Mouse (Mus musculus) kidney, postnatal 25 days (tissue): ENCODE data around the gene Tsc22d1.

ENCODE experiments used
- DNase-seq, 2 experiments: peaks; one replicate each; pipeline ENCODE4 v3.0.0; 2021; ENCODE audit warnings: mixed read lengths in 2 of 2

The Tsc22d1 gene

DNA sequence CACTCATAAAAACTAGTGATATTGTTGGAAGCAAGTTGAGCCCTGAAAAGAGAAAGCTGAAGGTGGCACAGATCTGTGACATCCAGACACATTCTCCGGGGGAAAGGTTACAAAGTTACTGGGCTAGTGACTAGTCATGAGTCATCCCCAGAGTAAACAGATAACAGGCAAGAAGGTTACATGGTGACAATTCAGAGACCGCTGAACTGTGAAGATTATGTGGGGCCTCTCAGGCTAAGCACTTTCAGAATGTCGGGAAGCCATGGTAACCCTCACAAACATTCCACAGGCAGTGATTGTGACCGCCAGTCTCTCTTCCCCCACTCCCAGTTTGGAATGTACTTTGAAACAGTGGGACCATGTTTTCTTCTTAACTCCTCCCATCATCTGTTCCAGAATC lies 105.8 kb downstream of the Tsc22d1 start:
- DNase-seq = no peak

DNA sequence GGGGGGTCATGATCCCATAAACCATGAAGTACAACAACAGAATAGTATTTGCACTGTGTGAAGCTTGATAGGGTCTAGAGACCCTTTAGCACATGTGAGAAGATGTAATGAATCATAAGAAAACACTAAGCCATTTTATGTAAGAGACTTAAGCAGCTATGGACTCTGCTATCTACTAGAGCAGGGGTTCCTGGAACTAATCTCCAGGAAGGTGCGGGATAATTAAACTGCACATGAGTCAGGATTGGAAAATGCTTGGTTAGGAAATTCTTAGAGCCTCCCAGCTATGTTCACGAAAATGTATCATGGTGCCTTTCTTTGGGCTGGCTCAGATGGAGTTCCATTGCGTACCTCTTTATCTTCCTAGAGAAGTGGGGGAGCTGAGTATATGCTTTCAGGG lies 106.5 kb downstream of the Tsc22d1 start:
- DNase-seq = no peak

DNA sequence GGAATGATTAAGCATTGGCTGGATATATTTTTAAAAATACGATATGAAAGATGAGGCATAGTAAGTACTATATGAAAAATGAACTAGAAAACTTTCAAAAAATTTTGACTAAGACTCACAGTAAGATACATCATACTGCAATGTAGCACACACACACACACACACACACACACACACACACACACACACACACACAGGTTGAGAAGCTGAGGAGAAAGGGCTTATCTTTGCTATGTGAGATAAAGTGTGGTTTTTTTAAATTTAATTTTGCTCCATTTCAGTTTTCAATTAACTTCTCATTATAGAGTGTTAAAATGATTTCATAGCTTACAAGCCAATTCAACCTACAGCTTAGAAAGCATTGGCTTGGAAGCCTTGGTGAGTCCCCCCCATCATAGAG lies 108.6 kb downstream of the Tsc22d1 start:
- DNase-seq = no peak

DNA sequence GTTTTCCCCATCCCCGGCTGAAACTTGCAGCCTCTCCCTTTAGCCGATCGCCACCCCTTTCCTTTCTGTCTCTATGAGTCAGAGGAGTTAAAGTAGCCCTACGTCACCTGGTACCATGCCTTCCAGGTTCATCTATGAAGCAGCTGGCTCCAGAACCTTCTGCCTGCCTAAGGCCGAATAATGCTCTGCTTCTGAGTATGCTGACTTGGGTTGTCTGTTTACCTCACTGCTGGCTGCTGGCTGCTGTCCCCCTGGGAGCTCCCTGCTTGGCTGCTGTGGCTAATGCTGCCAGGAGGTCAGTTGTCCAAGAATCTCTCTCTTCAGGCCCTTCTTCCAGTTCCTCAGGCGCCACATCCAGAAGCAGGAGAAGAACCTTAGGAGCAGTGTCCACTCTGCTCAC lies 111.7 kb downstream of the Tsc22d1 start:
- DNase-seq = no peak

DNA sequence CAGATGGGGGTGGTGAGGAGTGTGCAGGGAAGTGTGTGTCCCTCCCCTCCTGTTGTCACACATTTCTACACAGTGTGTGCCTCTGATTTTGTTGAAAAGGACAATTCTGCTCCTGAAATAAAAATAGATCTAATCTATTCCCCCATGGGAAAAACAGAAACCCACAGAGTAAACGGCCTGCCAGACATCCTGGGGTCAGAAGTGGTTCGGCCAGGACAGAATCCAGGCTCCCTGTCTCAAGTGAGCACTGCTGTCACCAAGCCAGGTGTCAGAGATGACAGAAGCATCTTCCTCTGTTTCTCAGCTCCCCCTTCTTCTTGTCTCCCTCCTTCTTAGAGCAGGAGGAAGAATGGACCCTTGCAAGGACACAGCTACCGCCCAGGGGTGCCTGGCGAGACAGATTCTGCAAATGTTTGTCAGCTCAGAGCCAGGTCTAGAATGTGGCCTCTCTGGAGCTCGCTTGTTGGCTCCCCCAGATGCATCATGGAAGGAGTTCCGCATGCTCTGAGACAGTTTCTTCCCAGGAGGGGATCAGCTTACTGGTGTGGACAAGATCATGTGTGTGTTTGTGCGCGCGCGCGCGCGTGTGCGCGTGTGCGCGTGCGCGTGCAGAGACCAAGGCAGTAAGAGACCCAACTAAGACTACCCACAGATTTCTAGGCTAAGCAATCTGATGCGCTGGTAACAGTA lies 112.4 kb downstream of the Tsc22d1 start:
- DNase-seq = no peak

DNA sequence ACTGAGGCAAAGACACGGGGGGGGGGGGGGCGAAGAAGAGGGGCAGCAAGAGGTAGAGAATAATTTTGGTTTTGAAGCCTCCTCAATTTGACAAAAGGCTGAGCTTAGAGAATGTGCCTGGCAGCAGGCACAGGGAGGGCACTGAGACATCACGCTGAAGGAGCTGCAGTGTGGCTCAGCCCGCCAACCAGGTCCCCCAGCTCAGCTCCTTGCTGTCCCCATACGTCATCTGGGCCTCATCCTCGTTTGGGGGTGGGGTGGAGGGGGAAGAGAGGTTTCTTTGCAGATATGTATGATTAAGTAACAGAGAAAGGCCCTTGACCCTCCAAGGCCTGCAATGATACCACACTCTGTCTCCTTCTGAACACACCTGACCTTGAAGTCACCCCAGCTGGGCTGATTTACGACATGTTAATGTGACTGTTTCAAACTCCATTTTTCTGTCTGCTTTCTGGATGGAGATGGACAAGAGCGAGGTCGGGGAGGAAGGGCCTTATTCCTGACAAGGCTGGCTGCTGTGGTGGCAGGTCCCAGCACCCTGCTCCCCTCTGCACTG lies 113.1 kb downstream of the Tsc22d1 start:
- no peak for DNase-seq

DNA sequence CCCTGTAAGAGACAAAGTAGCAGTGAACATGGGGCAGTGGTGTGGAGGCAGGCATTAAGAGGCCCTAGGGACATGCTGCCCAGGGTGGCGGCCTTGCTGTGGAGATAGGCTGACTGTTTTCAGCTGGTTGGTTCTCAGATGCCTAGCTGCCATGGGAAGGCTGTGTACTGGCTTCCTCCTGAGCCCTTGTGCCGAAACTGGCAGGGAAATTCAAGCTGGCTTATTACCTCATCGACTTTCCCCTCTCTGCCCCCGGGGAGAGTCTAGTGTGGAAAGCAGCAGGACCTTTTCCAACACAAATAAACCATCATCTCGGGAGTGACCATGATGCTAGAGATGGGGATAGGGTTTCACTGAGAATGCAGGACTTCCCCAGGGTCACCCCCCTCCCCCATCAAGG lies 113.9 kb downstream of the Tsc22d1 start:
- DNase-seq = peak in 1 of 2 experiments; percentile 51

DNA sequence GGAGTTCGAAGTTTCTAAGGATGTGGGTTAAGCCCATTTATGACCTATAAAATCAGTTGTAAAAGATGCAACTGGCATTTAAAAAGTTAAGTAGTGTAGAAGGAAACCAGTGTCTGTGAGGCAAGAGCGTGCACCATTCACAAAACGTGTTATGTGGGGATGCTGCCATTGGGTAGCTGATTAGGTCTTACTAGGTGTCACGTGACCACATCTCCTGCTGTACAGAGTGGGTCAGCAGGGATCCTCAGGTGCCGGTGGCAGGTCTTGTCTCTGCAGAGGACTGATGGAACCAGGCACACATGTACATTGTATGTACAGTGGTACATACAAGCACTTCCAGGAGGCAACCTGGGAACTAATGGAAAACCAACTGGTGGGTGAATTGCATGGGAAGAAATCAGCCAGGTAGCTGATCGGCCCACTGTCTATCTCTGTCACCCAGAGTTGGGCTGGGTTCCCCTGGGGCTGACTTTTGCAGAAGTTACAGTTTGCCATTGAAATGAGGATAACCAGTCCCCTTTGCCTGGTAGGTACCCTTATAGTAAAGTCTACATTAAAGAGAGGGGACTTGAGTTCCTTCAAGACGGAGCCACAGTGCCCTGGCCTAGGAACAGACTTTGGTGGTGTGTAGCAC lies 116.4 kb downstream of the Tsc22d1 start:
- no peak for DNase-seq

DNA sequence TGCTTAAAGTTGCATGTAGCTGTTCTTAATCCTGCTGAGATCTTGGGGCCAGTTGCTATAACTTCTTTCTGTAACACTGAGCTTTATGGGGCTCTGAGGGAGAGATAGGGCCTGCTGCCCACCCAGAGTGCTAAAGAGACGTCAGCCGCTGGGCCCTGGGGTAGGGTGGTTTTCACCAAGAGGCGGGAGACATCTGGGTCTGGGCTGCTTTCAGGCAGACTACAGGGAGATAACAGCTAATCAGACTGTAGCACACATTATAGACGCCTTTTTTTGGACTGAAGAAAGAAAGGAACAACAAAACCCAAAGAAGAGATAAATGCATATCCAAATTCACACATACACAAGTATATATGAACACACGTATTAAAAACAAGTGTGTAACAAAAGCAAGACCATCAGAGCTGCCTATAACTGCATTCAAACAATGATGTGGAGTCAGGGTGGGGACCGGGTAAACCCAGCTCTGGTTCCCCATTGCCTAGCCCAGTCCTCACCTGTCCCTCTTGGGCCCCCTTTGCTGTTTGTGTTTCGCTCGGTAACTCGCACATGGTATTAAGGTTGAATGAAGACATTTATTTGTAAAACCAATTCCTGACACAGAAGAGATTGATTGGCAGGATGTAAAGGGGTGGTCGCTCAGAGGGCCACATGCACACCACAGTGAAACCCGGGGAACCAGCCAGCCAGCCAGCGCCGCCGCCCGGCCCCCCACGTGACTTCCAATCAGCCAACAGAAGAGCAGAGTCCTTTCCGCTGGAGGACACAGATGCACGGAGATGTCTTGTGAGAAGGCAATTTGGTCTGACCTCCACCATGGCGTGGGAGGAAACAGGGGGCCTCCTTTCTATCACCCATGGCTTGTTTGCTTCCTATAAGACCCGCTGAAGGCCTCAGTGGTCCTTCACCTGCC lies 117.8 kb downstream of the Tsc22d1 start:
- peak; percentile 72 to 81 for DNase-seq

DNA sequence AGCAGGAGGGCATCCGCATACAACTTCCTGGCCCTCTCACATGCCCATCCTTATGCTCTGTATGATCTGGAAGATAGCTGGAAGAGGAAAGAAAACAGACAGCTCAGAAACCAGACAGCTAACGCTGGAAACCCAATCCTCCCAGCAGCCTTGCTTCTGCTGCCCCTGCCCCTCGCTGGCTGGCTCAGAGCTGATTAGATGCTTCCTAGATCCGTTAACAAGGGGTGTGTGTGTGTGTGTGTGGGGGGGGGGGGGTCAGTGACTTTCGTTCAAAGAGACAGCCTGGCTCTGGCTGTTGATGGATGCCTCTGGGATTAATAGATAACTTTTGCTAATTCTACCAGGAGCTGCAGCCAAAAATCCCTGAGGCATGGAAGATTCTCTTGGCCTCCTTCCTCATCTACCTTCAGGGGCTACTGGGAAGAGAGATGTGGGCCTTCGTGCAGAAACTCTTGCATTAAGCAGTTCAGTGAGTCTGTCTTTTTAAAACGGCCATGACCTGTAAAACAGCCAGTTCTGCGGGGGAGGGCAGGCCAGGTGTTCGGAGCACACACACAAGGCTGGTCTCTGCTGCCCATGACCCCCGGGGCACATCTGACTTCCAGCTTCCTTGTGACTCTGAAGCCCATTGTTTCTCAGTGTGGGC lies 118.5 kb downstream of the Tsc22d1 start:
- peak; percentile 62 to 85 for DNase-seq

DNA sequence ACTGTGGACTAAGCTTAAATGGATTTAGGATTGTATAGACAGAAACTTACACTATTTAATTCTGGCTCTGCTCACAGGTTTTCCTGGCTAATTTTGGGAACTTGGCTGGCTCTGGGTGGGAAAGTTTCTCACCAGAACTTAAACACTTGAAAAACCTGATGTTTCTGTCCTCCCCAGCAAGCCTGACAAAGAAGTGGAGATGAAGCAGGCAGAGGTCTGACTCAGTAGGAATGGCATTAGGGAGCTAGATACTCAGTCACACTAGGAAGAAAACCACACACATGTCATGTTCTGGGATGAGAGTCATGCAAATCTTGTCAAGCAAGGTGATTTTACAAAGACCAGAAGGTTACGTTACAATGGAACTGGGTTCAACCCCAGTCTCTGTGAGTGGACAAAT lies 120.3 kb downstream of the Tsc22d1 start:
- DNase-seq = no peak

DNA sequence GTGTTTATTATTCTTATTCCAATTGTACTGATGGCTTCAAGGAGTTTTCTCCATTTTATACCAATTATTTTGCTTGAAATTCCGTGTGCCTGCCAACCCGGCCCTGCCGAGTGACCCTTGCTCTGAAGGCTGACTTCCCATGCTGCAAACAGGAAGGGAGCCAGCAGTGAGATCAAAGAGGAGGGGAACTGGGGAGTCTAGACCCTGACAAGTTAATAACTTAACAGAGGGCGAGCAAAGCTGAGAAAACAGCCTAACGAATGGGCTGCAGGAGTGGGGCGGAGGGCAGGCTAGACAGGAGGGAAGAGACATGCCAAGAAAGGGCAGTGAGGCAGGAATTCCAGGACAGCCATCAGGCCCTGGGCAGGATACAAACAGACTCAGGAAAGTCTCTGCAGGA lies 122.2 kb downstream of the Tsc22d1 start:
- DNase-seq = peak; percentile 84 to 93

DNA sequence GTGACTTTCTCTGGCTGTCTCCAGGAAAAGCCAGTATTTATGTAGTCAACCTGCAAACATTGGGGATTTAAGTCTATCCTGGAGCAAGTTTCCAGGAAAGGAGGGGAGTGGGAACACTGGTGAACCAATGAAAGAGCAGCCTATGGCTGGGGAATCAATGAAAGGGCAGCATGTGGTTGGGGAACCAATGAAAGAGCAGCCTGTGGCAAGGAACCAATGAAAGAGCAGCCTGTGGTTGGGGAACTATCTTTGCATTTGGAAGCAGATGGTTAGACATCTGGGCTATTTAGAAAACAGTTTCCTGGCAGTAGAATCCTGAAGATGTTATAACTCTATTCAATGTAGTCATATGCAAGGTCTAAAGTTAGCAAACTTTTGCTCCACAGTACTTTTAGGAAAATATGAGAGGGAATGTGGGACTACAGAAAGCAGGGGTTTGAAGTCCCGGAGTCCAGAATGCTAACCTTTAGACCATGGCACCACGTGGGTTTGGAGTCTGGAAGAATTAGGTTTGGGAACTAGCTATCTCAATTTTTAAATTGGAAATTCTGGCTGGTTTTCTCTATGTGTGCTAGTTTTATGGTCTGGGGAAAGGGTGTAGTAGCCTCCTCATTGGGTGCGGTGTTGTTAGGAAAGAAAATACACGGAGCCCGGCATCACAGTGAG lies 125.4 kb downstream of the Tsc22d1 start:
- DNase-seq = no peak

DNA sequence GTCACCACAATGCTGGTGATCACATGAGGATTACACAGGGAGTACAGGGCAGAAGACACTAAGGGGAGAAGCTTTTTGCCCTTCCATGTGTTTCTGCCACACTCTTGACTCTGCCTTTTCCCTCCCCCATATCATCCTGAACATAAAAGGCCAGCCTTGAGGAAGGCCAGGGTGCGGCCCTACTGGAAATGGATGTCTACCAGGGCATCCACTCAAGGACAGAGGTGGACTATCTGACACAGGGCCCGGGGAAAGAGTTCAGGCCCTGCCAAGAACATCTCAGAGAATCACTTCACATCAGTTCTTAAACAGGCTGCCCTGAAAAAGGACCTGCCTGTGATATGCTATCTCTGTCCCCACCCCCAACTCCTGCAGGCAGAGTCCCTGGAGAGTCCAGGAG lies 126.6 kb downstream of the Tsc22d1 start:
- no peak for DNase-seq

DNA sequence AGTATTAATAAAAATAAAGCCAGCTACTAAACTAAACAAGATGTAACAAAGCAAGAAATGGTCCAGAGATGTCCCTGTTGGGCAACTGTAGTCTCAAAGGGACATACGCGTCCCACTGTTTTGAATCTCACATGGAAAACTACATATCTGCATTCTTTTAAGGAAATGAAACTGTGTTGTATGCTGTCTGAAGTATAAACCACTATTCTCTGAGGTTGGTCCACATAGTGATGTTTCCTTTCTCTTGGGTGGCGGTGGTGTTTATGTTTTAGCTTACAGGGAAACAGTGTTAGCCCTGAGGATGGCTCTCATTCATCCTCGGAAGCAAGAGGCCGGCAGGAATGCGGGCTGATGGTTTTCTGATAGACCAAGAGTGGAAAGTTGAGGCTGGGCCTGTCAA lies 129.4 kb downstream of the Tsc22d1 start:
- DNase-seq = no peak

DNA sequence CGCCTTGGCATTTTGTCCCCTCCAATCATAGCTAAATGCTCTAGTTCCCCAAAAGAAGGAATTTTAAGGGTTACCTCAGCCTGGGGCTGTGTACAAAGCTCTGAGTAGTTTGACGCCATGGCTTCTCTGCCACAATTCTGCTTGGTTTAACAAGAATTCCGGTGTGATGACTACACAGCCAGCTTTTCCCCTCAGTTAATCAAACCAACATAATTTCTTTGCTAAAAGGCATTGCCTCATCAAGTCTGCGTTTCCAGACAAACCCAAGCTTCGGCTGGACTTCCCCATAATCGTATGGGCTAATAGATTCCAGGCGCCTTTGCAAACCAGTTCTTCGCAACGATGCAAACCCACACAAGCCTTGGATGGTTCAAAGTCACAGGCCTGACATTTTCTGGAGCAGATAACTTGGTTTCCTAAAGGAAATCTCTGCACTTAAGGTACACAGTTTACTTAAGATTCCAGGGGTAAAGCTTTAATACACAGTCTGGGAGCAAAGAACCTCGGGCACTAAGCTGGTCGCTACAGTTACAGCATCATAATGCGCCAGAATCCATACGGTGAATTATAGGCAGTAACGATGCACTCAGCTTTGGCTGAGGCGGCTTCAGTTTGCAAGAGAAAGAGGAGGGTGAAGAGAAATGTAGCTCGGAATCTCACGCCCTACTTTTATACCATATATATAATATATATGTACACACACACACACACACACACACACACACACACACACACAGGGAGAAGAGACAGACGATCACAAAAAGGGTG lies 140.7 kb downstream of the Tsc22d1 start:
- no peak for DNase-seq

DNA sequence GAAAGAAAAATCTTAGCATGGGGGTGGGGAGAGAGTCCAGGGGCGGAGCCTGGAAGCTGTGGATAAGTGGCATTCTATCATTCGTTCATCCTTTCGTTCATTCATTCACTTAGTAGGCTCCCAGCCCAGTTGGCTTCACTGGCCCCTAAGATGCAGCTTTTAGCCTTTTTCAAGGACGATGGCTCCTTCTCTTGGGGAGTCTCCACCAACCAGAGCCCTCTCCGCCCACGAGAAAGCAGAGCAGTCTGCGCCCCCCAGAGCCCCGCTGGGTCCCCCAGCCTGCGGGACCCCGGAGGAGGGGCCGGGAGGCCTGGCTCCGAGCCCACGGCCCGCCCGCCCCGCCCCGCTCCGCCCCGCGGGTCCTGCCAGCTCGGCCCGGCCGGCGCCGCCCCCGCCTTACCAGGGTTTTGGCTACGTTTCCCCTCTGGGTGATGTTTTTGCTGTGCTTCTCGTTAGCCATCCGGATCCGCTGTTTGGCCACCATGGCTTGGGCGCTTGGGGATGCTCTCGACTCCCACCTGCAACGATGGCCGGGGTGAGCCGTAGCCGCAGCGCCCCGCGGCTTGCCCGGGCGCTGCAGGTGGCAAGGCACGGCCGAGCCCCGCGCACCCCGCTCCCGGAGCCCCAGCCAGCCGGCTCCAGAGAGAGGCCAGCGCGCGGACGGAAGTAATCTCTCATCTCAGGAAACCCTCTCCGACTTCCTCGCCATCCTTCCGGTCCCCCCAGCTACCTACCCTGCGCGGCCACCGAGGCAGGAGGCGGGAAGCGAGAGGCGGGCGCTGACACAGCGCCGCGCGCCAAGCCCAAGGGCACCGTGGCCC lies 141.5 kb downstream of the Tsc22d1 start:
- peak; percentile 69 to 82 for DNase-seq

DNA sequence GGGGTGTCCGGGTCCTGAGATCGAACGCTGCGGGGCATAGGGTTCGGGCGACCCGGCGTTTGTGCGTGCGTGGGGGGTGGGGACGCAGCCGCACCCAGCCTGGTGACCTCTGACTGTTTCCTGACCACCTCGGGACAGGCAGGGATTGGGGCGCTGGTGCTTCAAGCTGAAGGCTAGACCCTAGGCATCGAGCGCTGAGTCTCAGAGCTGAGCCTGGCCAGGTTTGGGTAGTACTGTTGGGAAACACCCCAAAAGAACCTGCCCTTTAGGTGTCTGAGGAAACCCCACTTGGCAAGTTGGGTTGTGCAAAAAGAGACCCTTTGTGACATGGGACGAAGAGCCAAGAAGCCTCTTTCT lies 142.1 kb downstream of the Tsc22d1 start, which contains the start of gene Serp2:
TSS of gene Serp2 (minus strand) at position 38 of the 357 bp plus-strand sequence.
- DNase-seq = no peak
